10 mouse cellular contexts compared by ENCODE assay signal in the genomic region with DNA sequence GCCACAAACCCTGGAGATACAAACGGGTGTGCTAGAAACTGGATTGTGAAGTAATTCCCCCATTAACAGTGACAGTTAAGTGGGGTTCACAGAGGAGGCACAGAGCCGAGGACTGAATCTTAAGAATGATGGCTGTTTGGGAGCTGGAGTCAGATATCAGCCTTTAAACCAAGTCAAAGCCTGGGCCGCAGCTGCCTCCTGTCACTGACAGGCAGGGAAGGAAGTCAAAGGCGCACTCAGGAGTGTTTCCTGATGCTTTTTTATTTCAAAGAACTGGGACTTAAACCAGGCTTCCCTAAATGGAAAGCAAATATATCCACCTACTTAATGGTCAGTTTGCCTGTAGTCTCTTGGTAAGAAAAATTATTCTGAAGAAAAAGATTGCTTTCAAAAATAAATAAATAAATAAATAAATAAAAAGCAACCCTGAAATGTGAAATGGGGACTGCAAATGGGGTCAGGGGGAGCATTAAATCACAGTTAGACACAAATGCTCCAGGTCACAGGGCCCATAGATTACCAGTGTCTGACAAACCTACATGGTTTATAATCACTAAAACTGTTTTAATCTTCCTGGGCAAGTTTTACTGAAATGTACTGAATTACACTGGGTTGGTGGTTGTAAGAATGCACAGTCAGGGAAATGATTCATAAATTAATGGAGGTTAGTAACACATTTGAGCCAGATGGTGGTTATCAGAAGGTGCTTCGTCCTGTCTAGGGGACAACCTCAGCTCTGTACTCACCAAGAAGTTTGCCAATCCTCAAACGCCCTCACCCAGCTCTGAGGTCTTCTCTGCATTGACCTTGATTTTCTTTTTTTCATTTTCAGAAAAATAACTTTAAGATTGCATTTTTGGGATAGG.
DNase-seq lines count a peak whose midpoint lies in the region; ATAC-seq and TF ChIP-seq lines count a peak whose summit lies in the region.
"Had no signal": no experiment of that assay in that cellular context is flagged by ENCODE, and none has a peak within 500 bp of the region (broad histone marks: within the 10 kb centered on the region; RNA-seq: fewer than 3 reads in every experiment).

No protein-coding gene starts in this region.

- H3K27ac ChIP-seq in heart, postnatal 0 days (ENCODE audit: low read depth): 0 out of 2 replicates have a peak overlapping the region, but pooled peaks have one; percentile 15
- H3K27ac ChIP-seq in limb, embryonic 10.5 days: no peak overlapping the region
- H3K27ac ChIP-seq: hindbrain, embryonic 10.5 days; liver, embryonic 15.5 days had no signal

- WGBS in heart, postnatal 0 days: 60% methylated on average over 6 of the region's 6 CpGs
- WGBS in limb, embryonic 10.5 days: 13% methylated on average over 6 of the region's 6 CpGs

- no peak for TF ChIP-seq CTCF in heart, postnatal 0 days (IDR thresholded peaks at IDR 0.05; ENCODE audit: low read depth)

- H3K9me3 ChIP-seq in heart, postnatal 0 days (replicated peaks; ENCODE audit: control insufficient read depth, low read length): no peaks in the 10 kb centered on the region
- no peaks in the 10 kb centered on the region for H3K9me3 ChIP-seq in limb, embryonic 10.5 days (replicated peaks)
- H3K9me3 ChIP-seq: hindbrain, embryonic 10.5 days; liver, embryonic 15.5 days had no signal

- no peaks in the 10 kb centered on the region for H3K36me3 ChIP-seq in heart, postnatal 0 days (replicated peaks; ENCODE audit: control insufficient read depth, insufficient read depth, low read length)
- no peaks in the 10 kb centered on the region for H3K36me3 ChIP-seq in limb, embryonic 10.5 days
- H3K36me3 ChIP-seq: hindbrain, embryonic 10.5 days; liver, embryonic 15.5 days had no signal

- H3K4me3 ChIP-seq in heart, postnatal 0 days (ENCODE audit: low read depth, low read length): no peak overlapping the region
- H3K4me3 ChIP-seq in limb, embryonic 10.5 days: no peak overlapping the region
- H3K4me3 ChIP-seq: hindbrain, embryonic 10.5 days; liver, embryonic 15.5 days had no signal

- peaks cover 11% of the 10 kb centered on the region for H3K4me1 ChIP-seq in heart, postnatal 0 days (ENCODE audit: control insufficient read depth, insufficient read depth)
- peaks cover 40% of the 10 kb centered on the region for H3K4me1 ChIP-seq in limb, embryonic 10.5 days
- H3K4me1 ChIP-seq: liver, embryonic 15.5 days had no signal

- DNase-seq in 3T3-L1 (ENCODE audit: low read depth, low spot score): peak; percentile 49
- DNase-seq in embryo, embryonic 10.5 days (ENCODE audit: low spot score): peak; percentile 70
- DNase-seq in heart, postnatal 0 days (ENCODE audit: low spot score): no peak
- peak; percentile 60 for DNase-seq in limb, embryonic 10.5 days (ENCODE audit: low spot score)
- no peak for DNase-seq in frontal cortex, adult 2 months (ENCODE audit: extremely low spot score in 1 of 2, low spot score in 1 of 2)
- no peak for DNase-seq in cerebellum, adult 11 months
- no peak for DNase-seq in spleen, postnatal 4 days (ENCODE audit: low spot score in 2 of 2)

- no peak overlapping the region for H3K9ac ChIP-seq in heart, postnatal 0 days (replicated peaks; ENCODE audit: low read depth, low read length)
- H3K9ac ChIP-seq: liver, embryonic 15.5 days had no signal

- TF ChIP-seq EP300 in heart, postnatal 0 days (IDR thresholded peaks at IDR 0.05; ENCODE audit: low read depth): no peak

- H3K27me3 ChIP-seq in heart, postnatal 0 days (ENCODE audit: control insufficient read depth, insufficient read depth, low read length): no peaks in the 10 kb centered on the region
- H3K27me3 ChIP-seq in limb, embryonic 10.5 days (ENCODE audit: low read depth, poor library complexity, severe bottlenecking): no peaks in the 10 kb centered on the region
- H3K27me3 ChIP-seq: liver, embryonic 15.5 days had no signal

- no peak for ATAC-seq in heart, postnatal 0 days (ENCODE audit: insufficient read depth, low read depth)
- ATAC-seq: forebrain, embryonic 16.5 days had no signal

- no peak overlapping the region for H3K4me2 ChIP-seq in heart, postnatal 0 days (ENCODE audit: low read depth, low read length)
- H3K4me2 ChIP-seq: liver, embryonic 15.5 days had no signal

Comparison
In these comparisons a context has a peak if more than half of its experiments do, and no peak if none do; other contexts are left out.
1. DNase-seq: peak in 3T3-L1 (single experiment), embryo, embryonic 10.5 days (single experiment) and limb, embryonic 10.5 days (single experiment); none in heart, postnatal 0 days (single experiment), frontal cortex, adult 2 months (0 of 2), cerebellum, adult 11 months (single experiment) and spleen, postnatal 4 days (0 of 2).